Mouse (Mus musculus) naive thymus-derived CD4-positive, alpha-beta T cell, adult 2 months (primary cell): ENCODE data around the gene Ttll7.

ENCODE experiments used
- DNase-seq: peaks from one replicate; pipeline ENCODE4 v3.0.0-alpha.2; 2011; ENCODE audit warnings: low read depth

Gene Ttll7

DNA sequence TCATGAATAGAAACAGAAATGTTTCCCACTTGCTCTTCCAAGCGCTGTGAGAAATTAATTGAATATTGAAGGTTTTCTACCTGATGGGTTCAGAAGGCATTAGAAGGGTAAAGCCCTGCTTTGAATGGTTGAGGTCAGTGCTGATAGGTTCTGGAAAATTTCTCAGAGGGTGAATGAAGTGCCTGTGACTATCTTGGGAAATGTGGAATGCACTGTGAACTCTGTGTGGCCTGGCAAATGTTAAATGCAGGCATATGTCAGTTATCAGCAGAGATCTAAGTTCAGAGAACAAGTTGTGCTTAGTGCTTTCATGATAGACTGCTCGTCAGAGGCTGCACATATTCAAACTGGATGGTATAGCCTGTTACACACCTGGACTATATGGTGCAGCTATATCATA, 147.0 kb downstream of the Ttll7 start:
- no peak for DNase-seq

- DNase-seq = no peak
Observed at GRCm38 (mm10) chr3:147000963-147001362, 148.8 kb downstream of the Ttll7 start.

DNA sequence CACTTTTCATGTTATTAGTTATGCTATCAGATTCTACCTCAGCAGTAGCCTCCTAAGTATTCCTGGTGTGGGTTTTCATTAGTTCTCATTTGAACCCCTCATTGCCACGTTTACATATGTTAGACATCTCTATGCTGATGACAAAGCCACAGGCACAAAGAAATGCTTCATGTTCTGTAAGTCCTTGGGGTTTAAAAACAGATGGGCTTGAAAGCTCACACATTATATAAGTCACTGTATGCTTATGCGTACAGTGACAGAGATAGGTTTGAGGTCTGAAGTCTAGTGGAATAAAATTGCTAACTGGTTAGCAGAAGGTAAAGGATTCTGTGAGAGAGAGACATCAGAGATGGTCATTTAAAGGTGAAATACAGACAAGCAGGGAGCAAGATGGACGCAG, 149.4 kb downstream of the Ttll7 start:
- DNase-seq = no peak

DNA sequence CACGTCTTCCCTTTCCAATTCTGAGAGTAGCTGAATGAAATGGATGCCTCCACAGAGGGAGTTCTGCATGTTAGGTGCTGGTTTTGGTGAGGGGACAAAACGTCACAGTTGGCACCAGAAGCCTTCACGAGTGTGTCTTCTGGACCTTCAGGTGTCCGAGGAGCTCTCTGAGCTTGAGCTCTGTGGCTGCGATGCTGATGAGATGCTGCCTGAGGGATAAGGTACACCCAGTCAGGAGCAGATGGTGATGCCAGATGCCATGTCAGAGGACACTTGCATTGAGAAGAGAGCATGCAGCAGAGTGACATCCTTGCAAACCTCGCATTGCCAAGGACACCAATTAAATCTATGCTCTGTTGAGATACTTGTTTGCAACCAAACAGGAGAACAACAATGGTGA, 164.3 kb downstream of the Ttll7 start:
- no peak for DNase-seq

DNA sequence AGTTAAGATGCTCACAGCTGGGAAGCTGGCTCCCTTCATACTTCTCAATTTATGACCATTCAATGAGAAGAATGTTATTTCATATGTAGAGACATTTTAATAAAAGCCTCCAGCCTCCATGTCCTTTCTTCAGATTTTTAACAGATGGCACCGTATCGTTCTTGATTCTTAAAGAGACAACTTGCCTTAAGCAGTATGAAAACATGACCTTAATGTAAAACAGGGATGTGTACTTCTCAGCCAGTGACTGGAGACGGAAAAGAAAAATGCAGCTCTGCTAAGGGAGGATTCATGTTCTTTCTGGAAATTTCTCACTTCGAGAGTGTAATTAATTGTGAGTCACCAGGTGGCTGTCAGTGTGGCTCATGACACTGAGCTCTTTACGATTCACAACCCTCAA, 167.3 kb downstream of the Ttll7 start:
- DNase-seq = no peak

- no peak for DNase-seq
Observed at GRCm38 (mm10) chr3:147026248-147026647, 174.1 kb downstream of the Ttll7 start.

GRCm38 (mm10) chr3:147028382-147028781, 176.2 kb downstream of the Ttll7 start:
- no peak for DNase-seq

- no peak for DNase-seq
Observed at GRCm38 (mm10) chr3:147029718-147030117, 177.6 kb downstream of the Ttll7 start.

GRCm38 (mm10) chr3:147030266-147030880, 178.2 kb downstream of the Ttll7 start:
- DNase-seq = no peak
